Mouse (Mus musculus) limb, embryonic 15.5 days (tissue): ENCODE measurements around the gene Poc1b. TPM values are rescaled to one million over a fixed set of nuclear protein-coding genes. Genes with fewer than 3 reads are reported as not detected.
"Not testable (repeated sequence)": the region's sequence is repeated elsewhere in the genome, so short reads cannot be mapped to it uniquely, and the experiment has no call there.

Experiments
- ATAC-seq: fragments of 200-750 bp; cut with Nextera tagmentation; 2 replicates; pipeline ENCODE4 v1.8.0; 2017; ENCODE audit warnings: low read depth, moderate TSS enrichment; ENCODE audit not compliant: insufficient number of reproducible peaks, low FRiP score, low TSS enrichment
- H3K27ac ChIP-seq: fragments of 300-500 bp; sonication (generic); 2 replicates; pipeline ENCODE4 v1.5.1; 2015; ENCODE audit warnings: moderate library complexity, mild to moderate bottlenecking, inconsistent platforms
- H3K27me3 ChIP-seq: fragments of 300-500 bp; sonication (generic); 2 replicates; pipeline ENCODE4 v1.6.1; 2015; ENCODE audit warnings: inconsistent platforms
- H3K36me3 ChIP-seq: fragments of 300-500 bp; sonication (generic); 2 replicates; pipeline ENCODE4 v1.6.1; 2015; ENCODE audit warnings: inconsistent platforms
- H3K4me1 ChIP-seq: fragments of 300-500 bp; sonication (generic); 2 replicates; pipeline ENCODE4 v1.6.1; 2015; ENCODE audit warnings: inconsistent platforms
- H3K4me2 ChIP-seq: fragments of 300-500 bp; sonication (generic); 2 replicates; pipeline ENCODE4 v1.6.1; 2015; ENCODE audit warnings: mild to moderate bottlenecking, inconsistent platforms
- H3K4me3 ChIP-seq: fragments of 300-500 bp; sonication (generic); 2 replicates; pipeline ENCODE4 v1.5.1; 2015; ENCODE audit warnings: mild to moderate bottlenecking, inconsistent platforms
- H3K9ac ChIP-seq: fragments of 300-500 bp; sonication (generic); 2 replicates; pipeline ENCODE4 v1.6.1; 2015; ENCODE audit warnings: inconsistent platforms
- H3K9me3 ChIP-seq: fragments of 300-500 bp; sonication (generic); 2 replicates; pipeline ENCODE4 v1.6.1; 2016; ENCODE audit warnings: inconsistent platforms
- WGBS: fragments of 180-500 bp; shearing (Covaris S2); methylation state at CpG from one replicate; pipeline ENCODE4 v1.1.7; 2015; 5-methylcytosine and 5-hydroxymethylcytosine counted together
- polyA plus RNA-seq: library from polyadenylated mRNA; unstranded; fragments of >200 nt; fragmentation: Nextera tagmentation; extraction: Ambion mirVana; gene quantifications from 2 replicates; pipeline ENCODE4 v1.2.1, GENCODE M21; 2015

Poc1b gene
- polyA plus RNA-seq, 1 experiment from 2014 or later = 15.6 TPM

DNA sequence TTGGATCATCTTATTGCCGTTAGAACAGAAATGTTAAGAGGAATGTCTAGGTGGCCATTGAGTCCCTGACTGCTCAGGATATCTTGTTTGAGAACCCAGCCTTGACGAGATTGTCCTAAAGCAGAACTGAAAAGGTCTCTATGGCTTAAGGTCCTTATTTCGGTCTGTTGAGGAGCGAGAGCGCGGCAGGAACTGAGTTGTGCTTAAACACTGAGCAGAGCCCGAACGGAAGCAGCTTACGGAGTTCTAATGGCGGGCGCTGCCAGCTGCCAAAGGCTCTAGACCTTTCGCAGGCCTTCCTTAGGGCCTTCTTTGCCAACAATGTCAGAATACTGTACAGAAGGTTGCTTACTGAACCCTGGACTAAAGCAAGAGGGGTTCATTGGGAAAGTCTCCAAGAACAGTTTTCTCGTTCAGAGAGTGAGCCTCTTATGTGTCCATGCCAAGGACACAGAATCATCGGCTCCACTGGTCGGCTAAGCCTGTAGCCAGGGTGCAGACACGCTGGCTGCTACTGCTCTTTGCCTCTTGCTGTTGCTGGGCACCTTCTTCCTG, 26.6 kb downstream of the Poc1b start:
- WGBS = 91% methylated on average over 16 of the region's 16 CpGs

DNA sequence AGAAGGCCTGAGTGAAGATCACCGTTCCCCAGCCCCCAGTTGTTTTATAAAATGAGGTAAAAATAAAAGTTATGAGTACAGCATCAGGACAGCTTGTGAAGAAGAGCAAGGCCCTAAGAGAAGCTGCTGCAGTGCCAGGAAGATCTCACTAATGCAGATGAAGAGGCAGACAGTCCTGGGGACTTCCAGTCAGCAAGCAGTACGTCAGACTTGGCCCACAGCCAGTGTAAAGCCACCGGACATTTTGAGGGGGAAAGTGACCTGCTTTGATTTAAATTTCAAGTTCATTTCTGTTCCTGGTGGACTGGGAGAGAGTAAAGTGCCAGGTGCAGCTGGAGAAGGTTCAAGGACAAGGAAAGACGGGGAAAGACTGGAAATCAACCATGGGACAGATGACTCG, 29.5 kb downstream of the Poc1b start:
- Histone ChIP-seq H3K36me3 (0 out of 2 replicates have a peak, but pooled peaks cover 2% of the 10 kb centered on the region), H3K27me3 (no peaks in the 10 kb centered on the region), H3K4me2 (no peak overlapping the region), H3K27ac (no peak overlapping the region), H3K4me3 (no peak overlapping the region), H3K9me3 (no peaks in the 10 kb centered on the region), H3K4me1 (0 out of 2 replicates have a peak, but pooled peaks cover under 1% of the 10 kb centered on the region), H3K9ac (no peak overlapping the region)
- 60% methylated on average over 5 of the region's 5 CpGs for WGBS
- ATAC-seq = no peak

More for the DNA sequence above, 26.6 kb downstream of the Poc1b start:
- Histone ChIP-seq H3K4me3 (no peak overlapping the region), H3K4me1 (peaks cover 12% of the 10 kb centered on the region), H3K27ac (no peak overlapping the region), H3K9ac (no peak overlapping the region), H3K36me3 (0 out of 2 replicates have a peak, but pooled peaks cover 2% of the 10 kb centered on the region), H3K9me3 (no peaks in the 10 kb centered on the region), H3K27me3 (no peaks in the 10 kb centered on the region), H3K4me2 (no peak overlapping the region)
- ATAC-seq = no peak

DNA sequence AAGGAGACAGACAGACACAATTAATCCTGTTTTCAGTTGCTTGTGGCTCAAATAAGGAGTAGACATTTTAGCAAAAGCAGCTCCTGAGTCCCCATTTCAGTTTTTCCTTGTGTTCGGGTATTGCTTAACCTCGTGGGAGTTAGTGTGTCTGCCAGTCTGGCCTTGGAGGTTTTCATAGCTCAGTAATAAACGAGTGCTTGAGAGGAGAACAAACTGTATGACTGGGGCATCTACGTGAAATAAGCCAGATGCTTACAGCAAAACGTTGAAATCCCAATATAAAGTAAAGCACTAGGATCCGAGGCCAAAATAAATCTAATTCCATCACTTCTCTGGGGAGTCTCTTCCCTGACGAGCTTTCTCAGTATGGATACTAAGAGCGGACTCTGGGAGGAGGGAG, 38.8 kb downstream of the Poc1b start:
- WGBS = 75% methylated on average over 8 of the region's 8 CpGs

DNA sequence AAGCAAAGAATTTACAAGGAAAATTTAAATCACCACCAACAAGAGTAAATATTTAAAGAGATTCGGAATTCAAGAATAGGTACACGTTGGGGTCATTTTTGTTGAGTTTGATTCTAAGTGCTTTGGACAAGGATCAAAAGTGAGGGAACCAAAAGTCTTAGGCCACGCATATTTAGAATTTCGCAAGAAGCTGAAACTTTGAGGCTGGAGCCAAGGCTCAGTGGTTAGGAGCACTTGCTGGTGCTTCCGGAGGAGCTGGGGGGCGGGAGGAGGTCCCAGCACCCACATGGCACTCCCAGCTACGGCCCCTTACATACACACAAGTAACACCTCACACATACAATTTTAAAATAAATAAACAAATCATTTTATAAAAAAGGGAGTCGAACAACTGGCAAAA, 39.8 kb downstream of the Poc1b start:
- Histone ChIP-seq H3K27me3 (no peaks in the 10 kb centered on the region), H3K27ac (no peak overlapping the region), H3K9ac (no peak overlapping the region), H3K36me3 (0 out of 2 replicates have a peak, but pooled peaks cover 3% of the 10 kb centered on the region), H3K9me3 (no peaks in the 10 kb centered on the region), H3K4me1 (no peaks in the 10 kb centered on the region), H3K4me3 (no peak overlapping the region), H3K4me2 (no peak overlapping the region)
- 90% methylated on average over 8 of the region's 8 CpGs for WGBS
- no peak for ATAC-seq

More for the DNA sequence above, 38.8 kb downstream of the Poc1b start:
- Histone ChIP-seq H3K9me3 (no peaks in the 10 kb centered on the region), H3K27ac (no peak overlapping the region), H3K4me1 (no peaks in the 10 kb centered on the region), H3K36me3 (0 out of 2 replicates have a peak, but pooled peaks cover 3% of the 10 kb centered on the region), H3K27me3 (no peaks in the 10 kb centered on the region), H3K4me3 (no peak overlapping the region), H3K9ac (no peak overlapping the region), H3K4me2 (no peak overlapping the region)
- ATAC-seq = no peak

DNA sequence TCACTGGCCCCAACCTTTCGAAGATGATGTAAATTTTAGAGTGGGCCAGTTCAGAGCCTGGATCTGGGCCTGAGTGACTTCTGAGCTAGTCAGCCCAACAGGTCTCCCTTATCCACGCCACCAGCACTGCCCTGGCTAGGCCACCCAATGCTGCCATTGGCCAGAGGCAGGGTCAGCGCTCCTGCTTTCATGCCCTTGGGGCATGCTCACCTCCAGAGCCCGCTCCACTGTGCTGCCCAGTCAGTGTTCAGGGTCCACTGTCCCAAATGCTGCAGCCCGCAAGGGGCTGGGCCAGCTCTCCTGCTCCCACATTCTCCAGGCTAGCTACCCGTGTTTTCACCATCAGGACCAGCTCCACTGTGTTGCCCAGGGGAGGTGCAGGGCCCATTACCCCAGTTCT, 43.2 kb downstream of the Poc1b start:
- no peak overlapping the region for H3K9ac ChIP-seq
- H3K27me3 ChIP-seq = no peaks in the 10 kb centered on the region
- H3K36me3 ChIP-seq = peaks cover 7% of the 10 kb centered on the region; the same call in 1 of the 2 replicates
- no peaks in the 10 kb centered on the region for H3K4me1 ChIP-seq
- no peaks in the 10 kb centered on the region for H3K9me3 ChIP-seq
- no peak for ATAC-seq
- 91% methylated on average over 6 of the region's 6 CpGs for WGBS
- H3K4me2 ChIP-seq = no peak overlapping the region
- no peak overlapping the region for H3K27ac ChIP-seq
- no peak overlapping the region for H3K4me3 ChIP-seq

DNA sequence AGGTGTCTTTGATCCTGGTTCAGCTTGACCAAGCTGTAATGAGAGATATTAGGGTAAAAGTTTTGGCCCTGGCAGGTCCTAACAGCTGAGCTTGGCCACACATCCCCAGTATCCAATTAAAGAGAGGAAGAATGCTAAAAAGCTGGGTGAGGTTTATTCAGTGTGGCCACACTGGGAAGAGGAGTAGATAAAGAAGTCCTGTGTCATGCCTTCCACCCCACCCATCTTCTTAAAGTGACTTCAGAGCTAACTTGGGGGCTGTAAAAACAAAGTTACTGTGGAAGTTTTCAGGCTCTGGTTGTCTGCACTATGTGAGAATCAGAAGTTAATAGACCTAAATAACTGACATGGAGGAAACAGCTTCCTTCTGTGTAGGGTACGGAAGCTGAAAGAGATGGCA, 44.7 kb downstream of the Poc1b start:
- Histone ChIP-seq H3K9ac (no peak overlapping the region), H3K4me1 (no peaks in the 10 kb centered on the region), H3K27ac (no peak overlapping the region), H3K4me2 (no peak overlapping the region), H3K27me3 (no peaks in the 10 kb centered on the region), H3K9me3 (no peaks in the 10 kb centered on the region), H3K4me3 (no peak overlapping the region), H3K36me3 (peaks cover 7% of the 10 kb centered on the region; the same call in 1 of the 2 replicates)
- WGBS = 91% methylated on average over 1 of the region's 1 CpGs
- no peak for ATAC-seq

DNA sequence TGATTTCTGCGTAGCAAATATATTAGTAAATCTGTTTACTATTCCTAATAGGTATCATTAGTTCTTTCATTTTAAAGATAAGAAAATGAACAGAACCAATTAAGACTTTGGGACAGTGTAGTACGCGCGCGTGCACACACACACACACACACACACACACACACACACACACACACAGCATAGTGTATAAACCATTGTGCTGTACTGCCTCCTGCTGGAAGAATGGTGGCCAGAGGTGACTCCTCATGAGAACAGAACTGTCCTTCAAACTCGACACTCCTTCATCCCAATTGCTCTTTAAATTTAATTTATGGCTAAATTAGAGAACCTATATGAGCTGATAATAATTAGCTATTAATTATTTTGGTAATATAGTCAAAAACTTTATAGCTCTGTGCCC, 45.2 kb downstream of the Poc1b start:
- Histone ChIP-seq H3K9ac (no peak overlapping the region), H3K36me3 (peaks cover 7% of the 10 kb centered on the region; the same call in 1 of the 2 replicates), H3K9me3 (no peaks in the 10 kb centered on the region), H3K27me3 (no peaks in the 10 kb centered on the region), H3K27ac (no peak overlapping the region), H3K4me3 (no peak overlapping the region), H3K4me2 (no peak overlapping the region), H3K4me1 (no peaks in the 10 kb centered on the region)
- WGBS = 88% methylated on average over 6 of the region's 6 CpGs
- no peak for ATAC-seq

DNA sequence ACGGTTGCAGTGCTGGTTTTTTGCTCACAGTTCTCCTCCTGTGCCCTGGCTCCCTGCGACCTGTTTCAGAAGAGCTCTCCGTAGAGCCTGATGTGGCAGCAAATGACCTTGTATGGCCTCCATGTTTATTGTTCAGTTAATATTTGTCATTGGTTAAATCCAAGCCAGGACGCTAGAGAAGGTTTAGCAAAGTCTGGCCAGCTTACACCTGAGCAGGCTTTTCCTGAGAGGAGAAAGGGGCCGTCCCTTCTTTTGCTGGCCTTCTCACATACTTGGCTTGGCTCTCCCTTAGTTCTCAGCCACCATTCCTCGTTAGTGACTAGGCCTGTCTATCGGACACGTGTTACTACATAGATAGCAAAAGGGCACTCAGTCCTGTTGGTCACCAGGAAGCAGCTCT, 47.8 kb downstream of the Poc1b start:
- Histone ChIP-seq H3K4me1 (0 out of 2 replicates have a peak, but pooled peaks cover 4% of the 10 kb centered on the region), H3K27ac (no peak overlapping the region), H3K4me2 (no peak overlapping the region), H3K4me3 (no peak overlapping the region), H3K9me3 (no peaks in the 10 kb centered on the region), H3K9ac (no peak overlapping the region), H3K36me3 (peaks cover 7% of the 10 kb centered on the region; the same call in 1 of the 2 replicates), H3K27me3 (no peaks in the 10 kb centered on the region)
- 84% methylated on average over 8 of the region's 8 CpGs for WGBS
- ATAC-seq = no peak

DNA sequence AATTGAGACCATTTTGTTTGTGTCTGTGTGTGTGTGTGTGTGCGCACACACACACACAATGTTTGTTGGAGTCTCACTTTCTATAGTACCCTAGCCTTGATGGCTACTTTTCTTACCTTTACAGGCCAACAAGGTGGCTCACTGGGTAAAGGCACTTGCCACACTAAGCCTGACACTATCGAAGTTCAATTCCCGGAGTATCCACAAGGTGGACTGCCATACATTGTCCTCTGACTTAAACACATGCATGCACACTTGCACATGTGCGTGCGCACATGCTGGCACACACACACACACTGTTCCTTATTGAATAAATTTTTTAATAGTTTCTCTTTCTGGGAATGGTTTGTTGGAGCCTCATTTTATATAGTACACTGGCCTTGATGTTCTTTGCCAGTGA, 50.0 kb downstream of the Poc1b start:
- no peak overlapping the region for H3K4me3 ChIP-seq
- no peak overlapping the region for H3K9ac ChIP-seq
- 0 out of 2 replicates have a peak, but pooled peaks cover 4% of the 10 kb centered on the region for H3K4me1 ChIP-seq
- H3K27ac ChIP-seq = no peak overlapping the region
- H3K36me3 ChIP-seq = peaks cover 4% of the 10 kb centered on the region; the same call in 1 of the 2 replicates
- WGBS = 87% methylated on average over 5 of the region's 5 CpGs
- no peak overlapping the region for H3K4me2 ChIP-seq
- no peaks in the 10 kb centered on the region for H3K27me3 ChIP-seq
- no peak for ATAC-seq
- no peaks in the 10 kb centered on the region for H3K9me3 ChIP-seq

DNA sequence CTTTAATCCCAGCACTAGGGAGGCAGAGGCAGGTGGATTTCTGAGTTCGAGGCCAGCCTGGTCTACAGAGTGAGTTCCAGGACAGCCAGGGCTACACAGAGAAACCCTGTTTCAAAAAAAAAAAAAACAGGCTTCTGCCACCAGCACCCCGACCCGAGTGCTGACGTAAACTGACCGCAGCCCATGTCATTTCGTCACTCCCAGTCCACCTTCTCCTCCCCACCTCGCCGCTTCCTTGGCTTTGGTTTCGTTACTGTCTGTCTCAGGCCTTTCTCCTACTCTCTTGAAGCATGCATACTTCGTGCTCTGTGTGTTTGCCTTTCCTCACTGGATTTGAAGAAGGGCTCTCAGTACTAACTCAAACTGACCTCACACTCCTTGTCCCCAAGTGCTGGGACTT, 50.9 kb downstream of the Poc1b start:
- not testable (repeated sequence) for H3K36me3 ChIP-seq, H3K9ac ChIP-seq, H3K4me1 ChIP-seq, ATAC-seq, H3K4me2 ChIP-seq, H3K9me3 ChIP-seq, H3K4me3 ChIP-seq, H3K27ac ChIP-seq, H3K27me3 ChIP-seq
- WGBS = 92% methylated on average over 10 of the region's 10 CpGs

DNA sequence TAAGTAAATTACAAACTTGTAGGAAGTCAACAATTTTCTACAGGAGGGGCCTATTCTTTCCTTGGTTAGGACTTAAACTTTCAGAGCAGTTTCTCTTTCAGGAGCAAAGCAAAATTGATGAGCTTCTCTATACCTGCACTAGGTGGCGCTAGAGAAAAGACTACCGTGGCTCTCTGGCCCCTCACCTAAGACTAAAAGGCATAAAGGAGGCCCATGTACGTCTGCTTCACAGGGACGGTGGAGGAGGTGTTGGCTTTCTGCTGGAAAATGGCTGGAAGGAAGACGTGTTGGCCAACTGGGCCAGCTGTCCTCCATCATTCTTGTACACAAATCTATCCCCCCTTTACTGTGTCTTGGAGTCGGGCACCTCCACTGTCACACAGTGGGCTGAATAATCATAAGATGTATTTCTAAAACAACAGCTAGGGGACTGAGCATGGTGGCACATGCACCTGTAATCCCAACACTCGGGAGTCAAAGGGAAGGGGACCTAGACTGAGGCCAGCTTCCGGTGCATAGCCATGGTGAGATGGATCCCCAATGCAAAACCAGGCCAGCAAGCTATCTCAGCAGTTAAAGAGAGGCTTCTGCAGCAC, 55.2 kb downstream of the Poc1b start:
- ATAC-seq = no peak
- no peaks in the 10 kb centered on the region for H3K36me3 ChIP-seq
- 0 out of 2 replicates have a peak, but pooled peaks cover 4% of the 10 kb centered on the region for H3K4me1 ChIP-seq
- no peaks in the 10 kb centered on the region for H3K27me3 ChIP-seq
- no peak overlapping the region for H3K27ac ChIP-seq
- H3K9me3 ChIP-seq = no peaks in the 10 kb centered on the region
- 44% methylated on average over 8 of the region's 8 CpGs for WGBS
- H3K4me3 ChIP-seq = no peak overlapping the region
- no peak overlapping the region for H3K9ac ChIP-seq
- H3K4me2 ChIP-seq = no peak overlapping the region

DNA sequence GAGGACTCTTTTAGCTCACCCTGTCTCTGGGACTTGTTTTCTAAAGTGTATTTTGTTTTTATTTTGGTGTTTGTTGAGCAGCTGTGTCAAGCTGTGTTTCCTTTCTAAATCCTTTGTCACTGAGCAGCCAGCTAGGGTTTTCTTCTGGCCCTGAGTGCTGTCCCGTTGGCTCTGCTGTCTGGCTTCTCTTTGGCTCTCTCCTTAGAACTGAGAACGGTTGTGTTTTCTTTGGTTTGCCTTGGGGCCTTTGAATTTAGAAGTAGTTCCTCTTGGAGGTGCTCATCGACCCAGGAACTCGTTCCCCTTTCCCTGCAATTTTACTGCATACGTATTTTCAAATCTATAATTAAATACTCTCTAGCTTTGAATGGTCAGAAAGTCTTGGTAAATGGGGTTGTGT, 56.2 kb downstream of the Poc1b start:
- Histone ChIP-seq H3K4me3 (no peak overlapping the region), H3K4me1 (0 out of 2 replicates have a peak, but pooled peaks cover 4% of the 10 kb centered on the region), H3K4me2 (no peak overlapping the region), H3K27me3 (no peaks in the 10 kb centered on the region), H3K9me3 (no peaks in the 10 kb centered on the region), H3K27ac (no peak overlapping the region), H3K9ac (no peak overlapping the region), H3K36me3 (no peaks in the 10 kb centered on the region)
- 82% methylated on average over 5 of the region's 5 CpGs for WGBS
- ATAC-seq = no peak
